Mouse (Mus musculus) hindbrain, embryonic 14.5 days (tissue): ENCODE results near the gene Fbxl17. TPM values are rescaled to one million over a fixed set of nuclear protein-coding genes. Genes with fewer than 3 reads are reported as not detected.
A peak's percentile ranks its signal among the peaks of the same experiment; 100 is the strongest.

ENCODE experiments used
- ATAC-seq: fragments of 200-750 bp; cut with Nextera tagmentation; 2 replicates; pipeline ENCODE4 v1.8.0; 2017; ENCODE audit warnings: moderate number of reproducible peaks, mild to moderate bottlenecking, moderate TSS enrichment, moderate library complexity; ENCODE audit not compliant: low FRiP score
- DNase-seq: peaks from one replicate; pipeline ENCODE4 v3.0.0-alpha.2; 2015; ENCODE audit warnings: low spot score
- H3K27ac ChIP-seq: fragments of 300-500 bp; sonication (generic); 2 replicates; pipeline ENCODE4 v1.5.1; 2014; ENCODE audit warnings: mild to moderate bottlenecking, moderate library complexity
- H3K27me3 ChIP-seq: fragments of 300-500 bp; sonication (generic); 2 replicates; pipeline ENCODE4 v1.6.1; 2014; ENCODE audit warnings: mild to moderate bottlenecking, low read length, mixed read lengths; ENCODE audit not compliant: control insufficient read depth, insufficient read depth
- H3K36me3 ChIP-seq: fragments of 300-500 bp; sonication (generic); replicated peaks from 2 replicates; pipeline ENCODE4 v1.6.1; 2014; ENCODE audit not compliant: control insufficient read depth, insufficient read depth
- H3K4me1 ChIP-seq: fragments of 300-500 bp; sonication (generic); replicated peaks from 2 replicates; pipeline ENCODE4 v1.6.1; 2014; ENCODE audit warnings: antibody characterized with exemption, low read length, mixed read lengths; ENCODE audit not compliant: control insufficient read depth, insufficient read depth
- H3K4me2 ChIP-seq: fragments of 300-500 bp; sonication (generic); replicated peaks from 2 replicates; pipeline ENCODE4 v1.6.1; 2014; ENCODE audit warnings: mild to moderate bottlenecking, moderate library complexity
- H3K4me3 ChIP-seq: fragments of 300-500 bp; sonication (generic); replicated peaks from 2 replicates; pipeline ENCODE4 v1.5.1; 2014; ENCODE audit warnings: mild to moderate bottlenecking, low read length
- H3K9ac ChIP-seq: fragments of 300-500 bp; sonication (generic); 2 replicates; pipeline ENCODE4 v1.6.1; 2014
- H3K9me3 ChIP-seq: fragments of 300-500 bp; sonication (generic); 2 replicates; pipeline ENCODE4 v1.6.1; 2016; ENCODE audit warnings: low read length; ENCODE audit not compliant: control insufficient read depth
- WGBS: fragments of 180-500 bp; shearing (Covaris S2); extraction: QIAGEN DNeasy Blood & Tissue Kit; methylation state at CpG from one replicate; pipeline ENCODE4 v1.1.7; 2014; 5-methylcytosine and 5-hydroxymethylcytosine counted together
- polyA plus RNA-seq: library from polyadenylated mRNA; unstranded; fragments of >200 nt; fragmentation: Nextera tagmentation; extraction: Ambion mirVana; gene quantifications from 2 replicates; pipeline ENCODE4 v1.2.1, GENCODE M21; 2014

The Fbxl17 gene
- polyA plus RNA-seq, 1 experiment from 2014 or later = 14.5 TPM

DNA sequence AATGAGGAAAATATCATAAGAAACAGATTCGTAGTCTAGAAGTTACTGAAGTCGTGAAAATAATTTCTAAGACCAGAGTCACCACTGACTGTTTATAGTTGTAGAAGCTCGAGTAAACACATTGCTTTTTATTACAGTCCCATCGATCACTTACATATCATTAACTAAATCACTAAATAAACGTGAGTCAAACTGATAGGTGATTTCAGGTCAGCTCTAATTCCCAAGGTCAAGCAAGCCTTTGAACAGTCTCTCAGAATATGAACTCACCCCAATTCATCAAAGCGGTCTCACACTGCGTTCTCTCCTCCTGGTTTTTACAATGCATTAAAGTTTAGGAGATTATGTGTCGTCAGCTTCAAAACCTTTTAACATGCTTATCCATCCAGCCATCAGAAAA, 423.2 kb downstream of the Fbxl17 start:
- H3K36me3 ChIP-seq = no peaks in the 10 kb centered on the region
- no peak overlapping the region for H3K4me2 ChIP-seq
- H3K4me3 ChIP-seq = no peak overlapping the region
- peaks cover 26% of the 10 kb centered on the region for H3K4me1 ChIP-seq
- no peak overlapping the region for H3K27ac ChIP-seq
- 60% methylated on average over 8 of the region's 8 CpGs for WGBS
- DNase-seq (no peak), ATAC-seq (no peak)
- no peaks in the 10 kb centered on the region for H3K9me3 ChIP-seq
- no peaks in the 10 kb centered on the region for H3K27me3 ChIP-seq
- H3K9ac ChIP-seq = no peak overlapping the region

- H3K9me3 ChIP-seq = no peaks in the 10 kb centered on the region
- H3K4me2 ChIP-seq = no peak overlapping the region
- H3K27ac ChIP-seq = no peak overlapping the region
- DNase-seq (no peak), ATAC-seq (no peak)
- peaks cover 26% of the 10 kb centered on the region for H3K4me1 ChIP-seq
- H3K27me3 ChIP-seq = no peaks in the 10 kb centered on the region
- no peak overlapping the region for H3K9ac ChIP-seq
- H3K4me3 ChIP-seq = no peak overlapping the region
- H3K36me3 ChIP-seq = no peaks in the 10 kb centered on the region
- WGBS = 47% methylated on average over 8 of the region's 8 CpGs
Measured at GRCm38 (mm10) chr17:63076037-63076426, 423.8 kb downstream of the Fbxl17 start.

DNA sequence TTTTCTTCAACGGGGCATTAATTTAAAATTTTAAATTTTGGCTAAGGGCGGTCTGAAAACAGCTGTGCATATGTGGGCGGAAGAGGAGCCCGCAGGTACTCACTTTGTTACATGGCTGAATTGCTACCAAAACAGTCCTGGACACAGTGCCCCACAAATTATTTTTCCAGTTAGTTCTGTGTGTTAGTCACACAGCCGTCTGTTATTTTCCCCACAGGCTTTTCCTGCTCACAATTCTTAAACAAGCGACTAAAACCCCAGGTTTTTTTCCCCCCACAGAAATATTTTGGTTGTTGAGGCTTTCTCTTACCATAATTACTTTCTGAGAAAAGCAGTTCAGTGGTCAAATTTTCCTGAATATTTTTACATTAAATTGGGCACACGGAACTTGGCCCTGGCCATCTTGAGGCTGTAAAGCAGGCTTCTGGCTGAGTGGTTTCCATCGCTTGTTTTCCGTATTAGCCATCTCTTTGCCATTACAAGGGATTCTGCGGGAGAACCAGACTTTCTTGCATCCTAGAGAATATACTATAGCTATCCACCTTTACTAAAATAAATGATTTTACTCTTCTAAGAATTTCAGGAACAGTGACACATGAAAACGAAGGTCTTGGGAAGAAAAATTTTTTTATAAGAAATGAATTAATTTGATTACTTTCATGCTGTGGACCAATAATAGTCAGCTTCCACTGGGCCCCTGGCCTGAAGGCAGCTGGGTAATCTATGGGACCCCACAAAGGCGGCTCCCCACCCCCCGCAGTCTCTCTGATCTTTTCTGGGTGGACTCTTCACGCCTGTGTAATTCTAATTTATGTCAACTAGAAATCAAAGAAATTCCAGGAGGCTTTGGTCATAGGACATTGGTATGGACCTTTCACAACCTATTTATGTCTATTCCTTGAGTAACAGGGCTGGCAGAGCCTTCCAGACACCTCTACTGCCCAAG, 424.5 kb downstream of the Fbxl17 start:
- no peak overlapping the region for H3K9ac ChIP-seq

DNA sequence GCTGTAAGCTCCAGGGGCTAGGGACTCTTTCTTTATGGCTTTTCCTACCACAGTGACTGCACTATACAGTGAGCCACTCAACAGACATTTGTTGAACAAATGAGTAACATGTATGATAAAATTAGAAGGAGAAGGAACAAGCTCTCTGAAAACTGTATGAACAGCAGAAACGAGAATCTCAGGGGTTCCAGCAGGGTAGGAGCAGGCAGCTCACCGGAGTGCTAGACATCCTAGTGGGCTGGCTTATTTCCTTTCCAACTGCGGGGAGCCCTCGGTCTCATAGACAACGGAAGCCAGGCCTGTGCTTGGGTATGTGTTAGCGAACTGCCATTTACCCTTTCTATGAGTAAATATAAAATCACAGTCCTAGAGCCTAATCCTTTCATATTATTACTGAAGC, 426.5 kb downstream of the Fbxl17 start:
- Histone ChIP-seq H3K27me3 (no peaks in the 10 kb centered on the region), H3K9ac (no peak overlapping the region), H3K9me3 (no peaks in the 10 kb centered on the region), H3K4me3 (no peak overlapping the region), H3K4me2 (no peak overlapping the region), H3K4me1 (peaks cover 27% of the 10 kb centered on the region), H3K27ac (no peak overlapping the region), H3K36me3 (no peaks in the 10 kb centered on the region)
- ATAC-seq (no peak), DNase-seq (no peak)
- WGBS = 65% methylated on average over 6 of the region's 6 CpGs

More for the DNA sequence above, 424.5 kb downstream of the Fbxl17 start:
- no peaks in the 10 kb centered on the region for H3K9me3 ChIP-seq
- H3K36me3 ChIP-seq = no peaks in the 10 kb centered on the region
- no peak for ATAC-seq
- no peaks in the 10 kb centered on the region for H3K27me3 ChIP-seq
- H3K27ac ChIP-seq = no peak overlapping the region
- no peak for DNase-seq
- peaks cover 29% of the 10 kb centered on the region for H3K4me1 ChIP-seq
- 66% methylated on average over 14 of the region's 14 CpGs for WGBS
- no peak overlapping the region for H3K4me2 ChIP-seq
- no peak overlapping the region for H3K4me3 ChIP-seq

DNA sequence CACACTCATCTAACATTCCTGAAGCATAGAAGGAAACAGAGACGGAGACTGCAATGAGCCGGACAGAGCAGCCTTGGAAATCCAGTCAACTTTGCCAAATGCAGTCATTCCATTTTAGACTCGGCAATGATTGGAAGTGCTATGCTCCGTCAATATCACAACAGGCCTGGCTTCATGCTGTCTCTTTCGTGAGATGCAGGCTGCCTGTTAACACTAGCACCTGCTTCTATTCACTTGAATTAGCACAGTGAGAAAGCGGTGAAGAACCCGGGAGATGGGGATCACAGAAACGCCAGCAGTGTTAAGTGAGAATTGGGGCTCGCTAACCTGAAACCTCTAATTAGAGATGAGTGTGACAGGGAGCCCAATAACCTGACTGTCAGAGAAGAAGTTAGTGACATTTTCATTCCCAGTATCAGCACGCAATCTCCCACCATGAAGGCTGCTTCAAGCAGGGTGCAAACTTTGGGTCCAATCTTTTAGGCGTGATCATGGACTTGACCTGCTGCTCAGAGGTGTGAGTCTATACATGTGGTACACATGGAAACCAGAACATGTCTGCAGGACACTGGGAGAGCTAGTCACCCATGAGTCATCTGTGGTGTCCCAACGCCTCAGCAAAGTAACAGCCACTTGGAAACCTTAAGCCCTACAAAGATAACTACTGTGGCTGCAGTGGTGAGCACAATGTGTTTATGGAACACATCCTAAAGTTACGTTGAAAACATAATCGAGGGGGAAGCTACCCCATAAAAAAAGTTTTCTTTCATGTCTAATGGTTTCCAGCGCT, 428.5 kb downstream of the Fbxl17 start:
- H3K27ac ChIP-seq = no peak overlapping the region
- H3K4me2 ChIP-seq = no peak overlapping the region
- no peaks in the 10 kb centered on the region for H3K36me3 ChIP-seq
- DNase-seq (no peak), ATAC-seq (no peak)
- no peaks in the 10 kb centered on the region for H3K9me3 ChIP-seq
- H3K27me3 ChIP-seq = no peaks in the 10 kb centered on the region
- no peak overlapping the region for H3K9ac ChIP-seq
- no peak overlapping the region for H3K4me3 ChIP-seq
- 71% methylated on average over 15 of the region's 15 CpGs for WGBS
- H3K4me1 ChIP-seq = peaks cover 27% of the 10 kb centered on the region

DNA sequence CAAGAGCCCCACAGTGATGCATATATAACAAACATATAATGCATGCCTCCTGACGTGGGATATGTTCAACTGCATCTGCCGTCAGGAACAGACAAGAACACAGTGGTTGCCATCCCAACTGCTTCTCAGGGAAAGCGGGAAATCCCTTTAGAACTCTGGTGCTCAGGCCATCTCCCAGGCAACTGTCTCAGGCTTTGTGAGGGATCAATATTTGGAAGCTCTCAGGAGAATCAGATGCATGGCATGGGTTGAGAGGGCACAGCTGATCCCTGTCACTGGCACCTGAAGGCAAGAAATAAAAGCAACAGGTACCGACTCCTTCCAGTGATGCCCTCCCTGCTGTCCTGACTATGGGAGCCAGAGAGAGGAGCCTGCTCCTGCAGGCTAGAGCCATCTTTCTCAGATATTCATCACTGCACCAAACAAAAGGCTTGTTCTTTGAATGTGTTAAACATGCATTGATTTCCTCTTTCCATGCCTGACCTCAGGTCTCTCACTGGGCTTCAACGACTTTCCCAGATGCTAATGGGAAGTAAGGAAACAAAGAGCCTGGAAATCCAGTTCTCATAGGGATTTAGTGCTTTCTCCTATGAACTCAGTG, 429.6 kb downstream of the Fbxl17 start:
- no peaks in the 10 kb centered on the region for H3K36me3 ChIP-seq
- no peak overlapping the region for H3K4me3 ChIP-seq
- DNase-seq = no peak
- peaks cover 17% of the 10 kb centered on the region for H3K4me1 ChIP-seq
- no peak overlapping the region for H3K4me2 ChIP-seq
- H3K9ac ChIP-seq = no peak overlapping the region
- 0 out of 2 replicates have a peak overlapping the region, but pooled peaks have one; percentile 7 for H3K27ac ChIP-seq
- ATAC-seq = peak; percentile 34; the same call in 1 of the 2 replicates
- H3K9me3 ChIP-seq = no peaks in the 10 kb centered on the region
- WGBS = 21% methylated on average over 5 of the region's 5 CpGs
- H3K27me3 ChIP-seq = no peaks in the 10 kb centered on the region

DNA sequence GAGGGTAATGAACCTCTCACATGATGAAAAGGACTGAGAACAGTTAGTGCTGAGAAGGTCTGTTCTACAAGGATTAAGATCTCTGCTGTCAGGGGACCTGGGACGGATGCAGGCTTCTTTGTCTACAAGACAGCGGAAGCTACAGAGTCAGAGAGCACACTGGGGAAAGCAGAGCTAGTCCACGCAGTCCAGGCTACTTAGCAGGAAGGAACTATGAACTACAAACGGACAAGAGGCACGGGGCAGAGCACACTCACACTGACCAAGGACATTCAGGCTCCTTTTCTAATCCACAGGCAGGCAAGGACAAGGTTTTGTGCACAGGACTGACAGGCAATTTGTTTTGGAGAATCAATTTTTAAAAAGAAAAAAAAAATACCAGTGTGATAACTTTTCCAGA, 437.0 kb downstream of the Fbxl17 start:
- Histone ChIP-seq H3K9ac (no peak overlapping the region), H3K36me3 (no peaks in the 10 kb centered on the region), H3K4me3 (no peak overlapping the region), H3K27ac (no peak overlapping the region), H3K9me3 (no peaks in the 10 kb centered on the region), H3K27me3 (no peaks in the 10 kb centered on the region), H3K4me2 (no peak overlapping the region), H3K4me1 (peaks cover 4% of the 10 kb centered on the region; the same call in 1 of the 2 replicates)
- 40% methylated on average over 5 of the region's 5 CpGs for WGBS
- ATAC-seq (no peak), DNase-seq (no peak)

GRCm38 (mm10) chr17:63061786-63062185, 438.0 kb downstream of the Fbxl17 start:
- DNase-seq (no peak), ATAC-seq (no peak; the same call in 1 of the 2 replicates)
- H3K4me2 ChIP-seq = no peak overlapping the region
- H3K27me3 ChIP-seq = no peaks in the 10 kb centered on the region
- H3K4me1 ChIP-seq = peaks cover 4% of the 10 kb centered on the region; the same call in 1 of the 2 replicates
- no peak overlapping the region for H3K4me3 ChIP-seq
- WGBS = 63% methylated on average over 3 of the region's 3 CpGs
- H3K27ac ChIP-seq = no peak overlapping the region
- H3K9ac ChIP-seq = no peak overlapping the region
- H3K36me3 ChIP-seq = no peaks in the 10 kb centered on the region
- no peaks in the 10 kb centered on the region for H3K9me3 ChIP-seq

GRCm38 (mm10) chr17:63060814-63061213, 439.0 kb downstream of the Fbxl17 start:
- Histone ChIP-seq H3K9ac (no peak overlapping the region), H3K4me3 (no peak overlapping the region), H3K4me1 (peaks cover 4% of the 10 kb centered on the region; the same call in 1 of the 2 replicates), H3K36me3 (no peaks in the 10 kb centered on the region), H3K4me2 (no peak overlapping the region), H3K9me3 (no peaks in the 10 kb centered on the region), H3K27me3 (no peaks in the 10 kb centered on the region), H3K27ac (no peak overlapping the region)
- DNase-seq (no peak), ATAC-seq (no peak)
- WGBS = 59% methylated on average over 3 of the region's 3 CpGs
